Mouse (Mus musculus): ENCODE measurements around the gene Gm29735. TPM values are rescaled to one million over a fixed set of nuclear protein-coding genes. Genes with fewer than 3 reads are reported as not detected.
"Not testable (repeated sequence)": the region's sequence is repeated elsewhere in the genome, so short reads cannot be mapped to it uniquely, and the experiment has no call there.

Gm29735 gene
- total RNA-seq, 2 experiments from 2014 or later: not detected

DNA sequence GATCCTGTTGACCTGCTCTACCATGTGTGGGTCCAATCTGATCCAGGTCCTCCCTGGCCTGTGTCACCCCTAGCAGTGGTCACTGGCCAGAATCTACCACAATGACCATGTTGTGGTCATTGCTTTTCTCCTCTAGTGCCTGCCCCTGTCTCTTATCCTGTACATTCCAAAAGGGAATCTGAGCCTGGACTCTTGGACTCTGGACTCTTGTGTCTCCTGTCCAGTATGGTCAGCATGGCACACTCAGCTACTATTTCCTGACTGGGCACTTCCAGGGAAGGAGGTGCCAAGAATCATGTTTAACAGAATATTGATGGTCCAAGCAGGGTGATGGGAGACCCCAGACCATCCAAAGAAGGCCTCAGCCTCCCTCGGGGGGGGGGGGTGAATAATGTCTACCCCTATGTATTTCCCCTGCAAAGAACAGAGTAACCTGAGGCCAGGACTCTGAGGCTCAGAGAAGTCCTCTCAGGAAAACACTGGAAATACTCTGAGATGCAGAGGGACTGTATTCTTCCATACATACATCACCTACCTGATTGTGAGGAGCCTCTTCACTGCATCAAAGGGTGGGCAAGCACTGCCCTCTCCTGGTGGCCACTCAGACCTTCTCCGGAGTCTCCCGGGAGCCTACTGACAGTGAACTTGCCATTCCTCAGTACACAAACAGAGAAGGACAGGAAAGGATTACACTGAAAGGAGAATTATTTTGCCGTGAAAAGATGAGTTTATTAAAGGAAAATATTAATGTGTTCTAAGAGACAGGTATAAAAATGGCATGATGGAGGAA is 22.5 kb downstream of the Gm29735 start:
- DNase-seq: no peak
- intact Hi-C loops (cut with DNase I): no loop called here

- intact Hi-C loops (cut with DNase I): no loop called here
- no peak for DNase-seq
These were observed 28.1 kb downstream of the Gm29735 start for GRCm38 (mm10) chr7:142128843-142129242.

DNA sequence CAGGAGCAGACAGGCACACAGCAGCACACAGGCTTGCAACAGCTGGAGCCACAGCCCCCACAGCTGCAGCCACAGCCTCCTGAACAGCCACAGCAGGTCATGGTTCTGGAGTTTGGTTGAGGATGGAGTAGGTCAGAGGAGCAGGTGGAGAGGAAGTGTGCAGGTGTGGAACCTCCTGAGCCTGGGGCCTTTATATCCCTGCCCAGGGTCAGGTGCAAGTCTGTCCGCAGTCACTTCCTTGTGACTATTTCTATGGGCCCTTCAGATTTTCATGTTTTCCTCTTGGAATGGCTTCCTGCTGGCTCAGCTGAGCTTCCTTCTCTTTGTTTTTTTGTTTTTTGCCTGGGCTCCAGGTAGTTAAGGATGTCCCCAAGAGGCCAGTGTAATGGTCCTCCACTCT is 36.3 kb downstream of the Gm29735 start, which contains the start of gene Gm45618:
Gm45618 (minus strand) TSS at position 101 of the 400 bp plus-strand sequence.
- DNase-seq; intact Hi-C loops (cut with DNase I): not testable (repeated sequence)

DNA sequence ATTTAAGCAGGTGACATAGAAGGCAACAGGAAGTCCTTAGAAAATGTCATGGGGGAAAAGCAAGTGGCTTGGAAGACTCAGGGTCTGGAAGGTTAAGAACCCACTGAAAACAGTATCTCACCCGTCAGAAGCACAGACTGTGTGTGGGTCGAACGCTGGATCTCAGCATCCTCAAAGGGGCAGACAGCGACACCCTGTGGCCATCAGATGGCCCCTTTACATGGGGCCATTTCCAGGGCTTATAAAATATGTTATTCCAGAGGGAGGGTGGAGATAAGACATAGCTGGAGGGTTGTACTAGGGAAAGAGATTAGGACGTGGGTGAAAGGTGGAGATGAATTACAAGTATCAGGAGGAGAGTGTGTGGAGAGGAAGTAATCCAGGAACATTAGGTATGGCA is 37.3 kb downstream of the Gm29735 start:
- intact Hi-C loops (cut with DNase I): no loop called here
- DNase-seq: no peak

Other genes with a start within 250 kb of the Gm29735 start
- 10 to 100 TPM; 26.0 to 31.0 TPM for gene Tollip, start 238.6 kb downstream of the Gm29735 start, total RNA-seq (2021)
- gene Brsk2, start 207.4 kb downstream of the Gm29735 start, total RNA-seq (2021): under 1 TPM; 0.10 to 0.37 TPM
- 10 to 100 TPM; 40.2 to 43.7 TPM for gene Mob2, start 96.0 kb downstream of the Gm29735 start, total RNA-seq (2021)
- gene Dusp8, start 61.3 kb downstream of the Gm29735 start, total RNA-seq (2021): 10 to 100 TPM; 32.5 to 43.4 TPM
- not detected for gene Gm45618, start 36.4 kb downstream of the Gm29735 start, total RNA-seq (2021)
- gene Gm39115, start 21.1 kb downstream of the Gm29735 start, total RNA-seq (2021): not detected
- not detected for gene Gm45337, start 12.5 kb downstream of the Gm29735 start, total RNA-seq (2021)
- gene Gm4553, start 8.6 kb upstream of the Gm29735 start, total RNA-seq (2021): not detected
- gene Krtap5-2, start 18.9 kb upstream of the Gm29735 start, total RNA-seq (2021): not detected
- gene Gm10153, start 33.3 kb upstream of the Gm29735 start, total RNA-seq (2021): not detected
- not detected for gene Krtap5-3, start 44.3 kb upstream of the Gm29735 start, total RNA-seq (2021)
- not detected for gene Gm7579, start 54.7 kb upstream of the Gm29735 start, total RNA-seq (2021)
- gene Krtap5-5, start 72.9 kb upstream of the Gm29735 start, total RNA-seq (2021): not detected
- gene Gm40460, start 84.0 kb upstream of the Gm29735 start, total RNA-seq (2021): not detected
- gene Gm2431, start 101.2 kb upstream of the Gm29735 start, total RNA-seq (2021): not detected
- gene Gm4559, start 117.2 kb upstream of the Gm29735 start, total RNA-seq (2021): not detected
- not detected for gene Krtap5-1, start 140.0 kb upstream of the Gm29735 start, total RNA-seq (2021)
- gene Krtap5-4, start 146.4 kb upstream of the Gm29735 start, total RNA-seq (2021): not detected
- 1 to 10 TPM; 2.8 to 6.8 TPM for gene Ifitm10, start 216.6 kb upstream of the Gm29735 start, total RNA-seq (2021)
- gene Gm49369, start 225.6 kb upstream of the Gm29735 start, total RNA-seq (2021): 1 to 10 TPM; 3.9 to 9.2 TPM
- 100 to 1,000 TPM; 330 to 388 TPM for gene Ctsd, start 230.9 kb upstream of the Gm29735 start, total RNA-seq (2021)

Measured in gastrocnemius, postnatal 36 days (tissue).